Mouse (Mus musculus) E14TG2a.4 (cell line): Measurements from ENCODE around the gene Mea1.

Experiments used
- CTCF ChIP-seq: conservative IDR thresholded peaks from 2 replicates; pipeline ENCODE4 v1.5.1; 2014; ENCODE audit warnings: low read length
- NANOG ChIP-seq: IDR thresholded peaks from 2 replicates; pipeline ENCODE4 v1.6.1; 2014; ENCODE audit warnings: borderline replicate concordance, low read length, mixed read lengths
- POU5F1 ChIP-seq: IDR thresholded peaks from 2 replicates; pipeline ENCODE4 v1.6.1; 2014; ENCODE audit warnings: low read length, borderline replicate concordance

GRCm38 (mm10) chr17:46714756-46715481 is 36.3 kb downstream of the Mea1 start:
- TF ChIP-seq CTCF, result peak; percentile 61
- no peak for TF ChIP-seq NANOG
- TF ChIP-seq POU5F1, result no peak
